Mouse (Mus musculus): ENCODE measurements around the gene Nhsl2.
"Not testable (repeated sequence)": the region's sequence is repeated elsewhere in the genome, so short reads cannot be mapped to it uniquely, and the experiment has no call there.

Gene Nhsl2

GRCm38 (mm10) chrX:102094381-102094904, 245.3 kb downstream of the Nhsl2 start:
- no peak for DNase-seq

- no peak for DNase-seq
Measured at GRCm38 (mm10) chrX:102101886-102102285, 252.7 kb downstream of the Nhsl2 start.

- DNase-seq = not testable (repeated sequence)
Measured at GRCm38 (mm10) chrX:102103830-102104229, 254.6 kb downstream of the Nhsl2 start.

- DNase-seq = not testable (repeated sequence)
Measured at GRCm38 (mm10) chrX:102109349-102109748, 260.2 kb downstream of the Nhsl2 start.

- DNase-seq = peak; percentile 14
Measured at GRCm38 (mm10) chrX:102115676-102116075, 266.5 kb downstream of the Nhsl2 start.

GRCm38 (mm10) chrX:102119042-102119864, 270.1 kb downstream of the Nhsl2 start, which contains the start of gene Pin4:
TSS of gene Pin4 (plus strand) at chrX:102119447.
- DNase-seq = peak; percentile 98

GRCm38 (mm10) chrX:102121321-102121720, 272.1 kb downstream of the Nhsl2 start:
- no peak for DNase-seq

- no peak for DNase-seq
Measured at GRCm38 (mm10) chrX:102141157-102141556, 292.0 kb downstream of the Nhsl2 start.
